Mouse (Mus musculus) myocyte (in vitro differentiated cells): ENCODE results near the gene Soga3.

Experiments
- CEBPB ChIP-seq: IDR thresholded peaks from 2 replicates; pipeline ENCODE4 v1.6.1; 2011; ENCODE audit warnings: mild to moderate bottlenecking, moderate library complexity; ENCODE audit not compliant: poor library complexity, insufficient read depth, severe bottlenecking
- E2F4 ChIP-seq: IDR thresholded peaks from one replicate; pipeline ENCODE4 v1.6.1; 2011; ENCODE audit warnings: mild to moderate bottlenecking, control low read depth, moderate library complexity; ENCODE audit not compliant: insufficient read depth
- MYOG ChIP-seq, 3 experiments: IDR thresholded peaks; one replicate each; pipeline ENCODE4 v1.6.1; 2011; ENCODE audit warnings: control low read depth in 2 of 3, low read depth in 2 of 3, mild to moderate bottlenecking in 2 of 3; ENCODE audit not compliant: insufficient read length in 2 of 3, control insufficient read depth in 1 of 3, insufficient read depth in 1 of 3
- POLR2A ChIP-seq: IDR thresholded peaks from one replicate; pipeline ENCODE4 v1.6.1; 2011; ENCODE audit warnings: low read depth, mild to moderate bottlenecking, control low read depth, moderate library complexity; ENCODE audit not compliant: insufficient read length
- REST ChIP-seq: IDR thresholded peaks from one replicate; pipeline ENCODE4 v1.6.1; 2011; ENCODE audit warnings: mild to moderate bottlenecking, control low read depth, moderate library complexity; ENCODE audit not compliant: insufficient read depth, insufficient read length
- TCF12 ChIP-seq: IDR thresholded peaks from one replicate; pipeline ENCODE4 v1.6.1; 2011; ENCODE audit warnings: mild to moderate bottlenecking, control low read depth; ENCODE audit not compliant: poor library complexity, insufficient read depth, severe bottlenecking
- USF1 ChIP-seq: IDR thresholded peaks from one replicate; pipeline ENCODE4 v1.6.1; 2011; ENCODE audit warnings: low read depth, mild to moderate bottlenecking, control low read depth, moderate library complexity

- no peak for TF ChIP-seq POLR2A
- no peak for TF ChIP-seq TCF12
- TF ChIP-seq USF1 = no peak
- TF ChIP-seq E2F4 = no peak
- no peak for TF ChIP-seq CEBPB
- no peak for TF ChIP-seq MYOG (IDR thresholded peaks at IDR 0.05; ENCODE audit: control insufficient read depth in 1 of 3, insufficient read depth in 1 of 3, insufficient read length in 2 of 3, low read depth in 2 of 3)
- TF ChIP-seq REST = no peak
Measured at GRCm38 (mm10) chr10:29155304-29155703, 11.7 kb downstream of the Soga3 start.
